Mouse (Mus musculus) hindbrain, embryonic 12.5 days (tissue): ENCODE results near the gene Saa4. TPM values are rescaled to one million over a fixed set of nuclear protein-coding genes. Genes with fewer than 3 reads are reported as not detected.
"Not testable (repeated sequence)": the region's sequence is repeated elsewhere in the genome, so short reads cannot be mapped to it uniquely, and the experiment has no call there.

Experiments used
- ATAC-seq: fragments of 200-750 bp; cut with Nextera tagmentation; 2 replicates; pipeline ENCODE4 v1.8.0; 2017; ENCODE audit warnings: moderate TSS enrichment; ENCODE audit not compliant: low FRiP score
- H3K27ac ChIP-seq: fragments of 300-500 bp; sonication (generic); 2 replicates; pipeline ENCODE4 v1.5.1; 2016; ENCODE audit warnings: mild to moderate bottlenecking
- H3K27me3 ChIP-seq: fragments of 300-500 bp; sonication (generic); 2 replicates; pipeline ENCODE4 v1.6.1; 2016; ENCODE audit warnings: mild to moderate bottlenecking
- H3K36me3 ChIP-seq: fragments of 300-500 bp; sonication (generic); 2 replicates; pipeline ENCODE4 v1.6.1; 2016; ENCODE audit warnings: mild to moderate bottlenecking
- H3K4me1 ChIP-seq: fragments of 300-500 bp; sonication (generic); 2 replicates; pipeline ENCODE4 v1.6.1; 2016
- H3K4me2 ChIP-seq: fragments of 300-500 bp; sonication (generic); replicated peaks from 2 replicates; pipeline ENCODE4 v1.6.1; 2016; ENCODE audit warnings: mild to moderate bottlenecking
- H3K4me3 ChIP-seq: fragments of 300-500 bp; sonication (generic); 2 replicates; pipeline ENCODE4 v1.5.1; 2016; ENCODE audit warnings: mild to moderate bottlenecking
- H3K9ac ChIP-seq: fragments of 300-500 bp; sonication (generic); 2 replicates; pipeline ENCODE4 v1.6.1; 2016; ENCODE audit warnings: mild to moderate bottlenecking, moderate library complexity
- H3K9me3 ChIP-seq: fragments of 300-500 bp; sonication (generic); replicated peaks from 2 replicates; pipeline ENCODE4 v1.6.1; 2016; ENCODE audit warnings: mild to moderate bottlenecking
- WGBS: fragments of 180-500 bp; shearing (Covaris S2); methylation state at CpG from one replicate; pipeline ENCODE4 v1.1.7; 2016; 5-methylcytosine and 5-hydroxymethylcytosine counted together
- polyA plus RNA-seq: library from polyadenylated mRNA; unstranded; fragments of >200 nt; fragmentation: Nextera tagmentation; extraction: Ambion mirVana; gene quantifications from 2 replicates; pipeline ENCODE4 v1.2.1, GENCODE M21; 2016

Saa4 gene
- not detected in 2 replicates for polyA plus RNA-seq

DNA sequence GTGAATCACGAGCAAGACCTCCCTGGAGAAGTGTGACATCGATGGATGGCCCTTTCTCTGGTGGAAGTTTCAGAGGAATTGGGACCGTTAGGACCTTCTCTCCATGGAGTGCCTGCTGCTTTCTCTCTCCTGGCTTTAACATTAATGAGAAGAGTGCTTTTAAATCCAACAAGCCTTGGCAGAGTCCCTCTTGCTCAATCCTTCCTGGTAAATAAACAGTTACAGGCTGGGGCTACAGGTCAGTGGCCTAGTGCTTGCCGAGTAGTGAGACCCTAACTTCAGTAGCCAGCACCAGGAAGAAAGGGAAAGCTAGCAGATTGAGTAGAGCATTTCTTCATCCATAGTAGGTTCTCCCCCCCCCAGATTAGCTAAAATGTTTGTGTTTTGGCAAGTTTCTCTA, at the start of gene Saa4:
Gene Saa4 (minus strand): TSS at position 146 of the 400 bp plus-strand sequence.
- H3K9me3 ChIP-seq, result no peaks in the 10 kb centered on the region
- 80% methylated on average over 4 of the region's 4 CpGs for WGBS
- H3K4me2 ChIP-seq, result no peak within 1 kb of the TSS
- H3K27me3 ChIP-seq, result no peaks in the 10 kb centered on the region
- no peak within 1 kb of the TSS for H3K9ac ChIP-seq
- ATAC-seq, result no peak
- no peaks in the 10 kb centered on the region for H3K4me1 ChIP-seq
- H3K4me3 ChIP-seq, result no peak within 1 kb of the TSS
- H3K36me3 ChIP-seq, result no peaks in the 10 kb centered on the region
- no peak within 1 kb of the TSS for H3K27ac ChIP-seq

- Histone ChIP-seq H3K4me1 (no peaks in the 10 kb centered on the region), H3K36me3 (peaks cover 88% of the 10 kb centered on the region), H3K9ac (no peak overlapping the region), H3K9me3 (no peaks in the 10 kb centered on the region), H3K27me3 (no peaks in the 10 kb centered on the region), H3K27ac (no peak overlapping the region), H3K4me3 (no peak overlapping the region), H3K4me2 (no peak overlapping the region)
- 66% methylated on average over 4 of the region's 4 CpGs for WGBS
- ATAC-seq, result no peak
Measured at GRCm38 (mm10) chr7:46770706-46771105, 38.3 kb upstream of the Saa4 start.

GRCm38 (mm10) chr7:46768451-46768850, 36.0 kb upstream of the Saa4 start:
- H3K36me3 ChIP-seq, result peaks cover 83% of the 10 kb centered on the region
- no peak for ATAC-seq

DNA sequence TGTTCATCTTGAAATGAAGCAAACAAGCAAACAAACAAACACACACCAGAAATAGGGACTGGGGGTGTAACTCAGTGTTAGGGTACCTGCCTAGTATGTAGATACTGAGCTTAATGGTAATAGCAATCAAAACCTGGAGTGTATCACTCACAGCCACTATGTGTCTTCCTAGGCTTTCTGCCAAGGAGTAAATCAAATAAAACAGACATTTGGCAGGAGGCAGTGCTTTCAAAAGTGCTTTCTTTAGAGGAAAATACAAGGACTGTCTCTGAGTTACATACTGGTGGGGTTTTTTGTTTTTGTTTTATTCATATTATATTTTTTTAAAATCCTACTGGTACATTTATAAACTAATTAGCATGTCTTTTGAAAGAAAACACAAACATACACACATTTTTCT, 35.0 kb upstream of the Saa4 start:
- Histone ChIP-seq H3K9me3 (no peaks in the 10 kb centered on the region), H3K27me3 (no peaks in the 10 kb centered on the region), H3K4me3 (no peak overlapping the region), H3K4me2 (no peak overlapping the region), H3K4me1 (no peaks in the 10 kb centered on the region), H3K36me3 (peaks cover 83% of the 10 kb centered on the region), H3K9ac (no peak overlapping the region), H3K27ac (no peak overlapping the region)
- ATAC-seq, result no peak

More at GRCm38 (mm10) chr7:46768451-46768850, 36.0 kb upstream of the Saa4 start:
- 95% methylated on average over 7 of the region's 7 CpGs for WGBS
- Histone ChIP-seq H3K27ac (no peak overlapping the region), H3K4me1 (no peaks in the 10 kb centered on the region), H3K27me3 (no peaks in the 10 kb centered on the region), H3K9me3 (no peaks in the 10 kb centered on the region), H3K4me2 (no peak overlapping the region), H3K9ac (no peak overlapping the region), H3K4me3 (no peak overlapping the region)

DNA sequence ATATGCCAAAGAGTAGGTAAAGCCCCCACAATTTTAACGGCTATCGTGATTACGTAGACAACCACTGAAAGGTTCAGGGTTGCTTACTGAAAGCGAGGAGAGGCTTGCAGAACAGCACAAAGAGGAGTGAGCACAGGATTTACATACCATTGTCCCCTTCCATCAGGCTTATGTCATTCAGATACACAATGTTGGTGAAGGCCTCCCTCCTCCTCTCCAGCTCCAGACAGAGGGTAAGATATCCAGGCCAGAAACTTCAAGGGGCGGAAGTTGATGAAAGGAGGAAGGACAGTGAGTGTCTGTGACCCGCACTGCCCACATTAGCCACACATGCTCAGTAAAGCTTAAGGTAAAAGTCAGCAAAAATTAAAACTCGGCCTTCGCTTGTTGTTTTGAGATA, 32.3 kb upstream of the Saa4 start:
- Histone ChIP-seq H3K4me1 (no peaks in the 10 kb centered on the region), H3K9me3 (no peaks in the 10 kb centered on the region), H3K9ac (no peak overlapping the region), H3K4me2 (no peak overlapping the region), H3K27me3 (no peaks in the 10 kb centered on the region), H3K36me3 (peaks cover 90% of the 10 kb centered on the region), H3K27ac (no peak overlapping the region), H3K4me3 (no peak overlapping the region)
- 79% methylated on average over 8 of the region's 8 CpGs for WGBS
- ATAC-seq, result no peak

- Histone ChIP-seq H3K9me3 (no peaks in the 10 kb centered on the region), H3K4me2 (no peak overlapping the region), H3K27ac (no peak overlapping the region), H3K36me3 (peaks cover 81% of the 10 kb centered on the region), H3K4me1 (no peaks in the 10 kb centered on the region), H3K9ac (no peak overlapping the region), H3K4me3 (no peak overlapping the region), H3K27me3 (no peaks in the 10 kb centered on the region)
- WGBS, result 96% methylated on average over 5 of the region's 5 CpGs
- no peak for ATAC-seq
Measured at GRCm38 (mm10) chr7:46762601-46763000, 30.2 kb upstream of the Saa4 start.

- Histone ChIP-seq H3K4me1 (no peaks in the 10 kb centered on the region), H3K4me2 (no peak overlapping the region), H3K27me3 (no peaks in the 10 kb centered on the region), H3K36me3 (peaks cover 68% of the 10 kb centered on the region), H3K9me3 (no peaks in the 10 kb centered on the region), H3K4me3 (no peak overlapping the region), H3K9ac (no peak overlapping the region), H3K27ac (no peak overlapping the region)
- WGBS, result 75% methylated on average over 11 of the region's 11 CpGs
- ATAC-seq, result no peak
Measured at GRCm38 (mm10) chr7:46761049-46761795, 28.8 kb upstream of the Saa4 start.

- Histone ChIP-seq H3K9me3 (no peaks in the 10 kb centered on the region), H3K9ac (no peak within 1 kb of the TSS), H3K36me3 (no peaks in the 10 kb centered on the region), H3K27ac (no peak within 1 kb of the TSS), H3K27me3 (no peaks in the 10 kb centered on the region), H3K4me1 (no peaks in the 10 kb centered on the region; the same call in 1 of the 2 replicates), H3K4me3 (no peak within 1 kb of the TSS), H3K4me2 (no peak within 1 kb of the TSS)
- 76% methylated on average over 3 of the region's 3 CpGs for WGBS
- no peak for ATAC-seq
Measured at GRCm38 (mm10) chr7:46751490-46751889, 19.1 kb upstream of the Saa4 start, which contains the start of gene Saa2. TSS of gene Saa2 (plus strand) at chr7:46751790.

DNA sequence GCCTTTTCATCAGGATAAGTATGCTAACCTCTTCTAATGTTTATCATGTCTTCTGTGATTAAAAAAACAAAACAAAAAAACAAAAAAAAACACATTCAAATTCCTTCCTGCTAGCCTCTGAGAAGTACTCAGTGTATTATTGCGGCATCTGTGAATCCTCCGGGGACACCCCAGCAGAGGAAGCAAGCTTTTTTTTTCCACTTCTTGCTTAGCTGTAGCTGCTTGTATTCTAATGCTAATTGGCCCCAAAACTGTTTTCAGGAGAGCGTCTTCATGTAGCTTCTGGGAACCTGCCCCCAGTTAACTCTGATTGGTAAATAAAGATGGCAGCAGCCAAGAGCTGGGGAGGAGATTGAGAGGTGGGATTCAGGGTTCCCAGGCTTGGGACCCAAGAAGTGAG, 16.1 kb upstream of the Saa4 start:
- Histone ChIP-seq H3K36me3 (no peaks in the 10 kb centered on the region), H3K9ac (no peak overlapping the region), H3K4me2 (no peak overlapping the region), H3K27ac (no peak overlapping the region), H3K4me3 (no peak overlapping the region), H3K9me3 (no peaks in the 10 kb centered on the region), H3K4me1 (no peaks in the 10 kb centered on the region; the same call in 1 of the 2 replicates), H3K27me3 (no peaks in the 10 kb centered on the region)
- WGBS, result 37% methylated on average over 3 of the region's 3 CpGs
- ATAC-seq, result no peak

- Histone ChIP-seq H3K9me3 (no peaks in the 10 kb centered on the region), H3K4me3 (no peak overlapping the region), H3K9ac (no peak overlapping the region), H3K4me1 (no peaks in the 10 kb centered on the region), H3K4me2 (no peak overlapping the region), H3K36me3 (no peaks in the 10 kb centered on the region), H3K27ac (no peak overlapping the region), H3K27me3 (no peaks in the 10 kb centered on the region)
- WGBS, result 90% methylated on average over 7 of the region's 7 CpGs
- no peak for ATAC-seq
Measured at GRCm38 (mm10) chr7:46746381-46746780, 14.0 kb upstream of the Saa4 start.

GRCm38 (mm10) chr7:46745816-46746215, 13.4 kb upstream of the Saa4 start:
- Histone ChIP-seq H3K4me1 (no peaks in the 10 kb centered on the region), H3K9ac (no peak overlapping the region), H3K27me3 (no peaks in the 10 kb centered on the region), H3K27ac (no peak overlapping the region), H3K4me2 (no peak overlapping the region), H3K9me3 (no peaks in the 10 kb centered on the region), H3K36me3 (no peaks in the 10 kb centered on the region), H3K4me3 (no peak overlapping the region)
- no peak for ATAC-seq
- 87% methylated on average over 3 of the region's 3 CpGs for WGBS

DNA sequence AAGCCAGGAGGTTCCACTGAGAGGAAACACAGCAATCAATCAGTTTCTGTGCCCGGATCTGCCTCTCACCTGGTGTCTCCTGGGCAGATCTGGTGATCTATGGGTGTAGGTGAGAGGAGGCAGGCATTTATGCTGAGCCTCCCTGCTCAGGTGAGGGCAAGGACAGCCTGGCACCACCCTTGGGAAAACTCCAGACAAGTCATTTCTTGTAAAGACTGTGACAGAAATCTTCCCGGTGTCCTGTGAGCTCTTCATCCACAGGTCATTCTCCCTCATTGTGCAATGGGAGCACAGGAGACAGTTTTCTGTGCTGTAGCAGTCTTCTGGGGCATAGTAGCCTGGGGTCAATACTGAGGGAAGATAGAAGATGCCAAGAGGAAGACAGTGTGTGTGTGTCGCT, 10.5 kb upstream of the Saa4 start, which contains the start of gene Saa1:
Gene Saa1 (minus strand): TSS at position 101 of the 400 bp plus-strand sequence.
- H3K36me3 ChIP-seq, H3K9ac ChIP-seq, H3K27ac ChIP-seq, H3K4me2 ChIP-seq, ATAC-seq, H3K4me1 ChIP-seq, H3K27me3 ChIP-seq, H3K4me3 ChIP-seq, H3K9me3 ChIP-seq: not testable (repeated sequence)
- WGBS, result 85% methylated on average over 3 of the region's 3 CpGs

- not testable (repeated sequence) for H3K4me1 ChIP-seq, H3K27ac ChIP-seq, H3K9ac ChIP-seq, H3K4me3 ChIP-seq, H3K4me2 ChIP-seq, H3K27me3 ChIP-seq, H3K36me3 ChIP-seq, ATAC-seq, H3K9me3 ChIP-seq
- 75% methylated on average over 5 of the region's 5 CpGs for WGBS
Measured at GRCm38 (mm10) chr7:46740041-46740440, 7.6 kb upstream of the Saa4 start.
